ENCODE assay signal across 17 mouse cellular contexts in the genomic region with DNA sequence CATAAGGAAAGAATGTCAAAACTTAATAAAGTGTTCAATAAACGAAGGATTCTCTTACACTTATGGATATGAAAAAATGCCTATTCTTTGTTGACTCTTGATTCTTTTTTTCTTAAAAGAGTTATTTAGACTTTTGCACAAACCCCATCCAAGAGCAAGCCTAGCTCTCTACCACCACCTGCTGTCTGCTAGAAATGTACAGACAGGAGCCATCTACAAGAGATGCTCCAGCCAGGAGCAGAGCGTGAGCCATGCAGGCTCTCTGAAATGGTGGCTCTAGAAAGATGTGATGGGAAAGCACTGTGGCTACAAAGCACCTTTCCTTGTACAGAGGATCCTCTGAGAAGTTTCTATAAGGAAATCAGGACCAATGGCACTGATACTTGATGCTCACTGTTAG. TPM values are rescaled to one million over a fixed set of nuclear protein-coding genes. Genes with fewer than 3 reads are reported as not detected.
DNase-seq lines count a peak whose midpoint lies in the region; ATAC-seq and TF ChIP-seq lines count a peak whose summit lies in the region.
"Not testable (repeated sequence)": the region's sequence is repeated elsewhere in the genome, so short reads cannot be mapped to it uniquely, and the experiment has no call there.
"Had no signal": no experiment of that assay in that cellular context is flagged by ENCODE, and none has a peak within 500 bp of the region (broad histone marks: within the 10 kb centered on the region; RNA-seq: fewer than 3 reads in every experiment).

No protein-coding gene starts in this region.

- H3K4me2 ChIP-seq in forebrain, embryonic 13.5 days; hindbrain, postnatal 0 days (ENCODE audit: low read depth, low read length); midbrain, embryonic 16.5 days (ENCODE audit: low read length): not testable (repeated sequence)

- not testable (repeated sequence) for H3K27ac ChIP-seq in forebrain, embryonic 13.5 days; hindbrain, postnatal 0 days; midbrain, embryonic 16.5 days (ENCODE audit: low read length)

- H3K4me1 ChIP-seq in forebrain, embryonic 13.5 days; hindbrain, postnatal 0 days (ENCODE audit: insufficient read depth, low read length); midbrain, embryonic 16.5 days (ENCODE audit: control insufficient read depth, insufficient read depth, low read length): not testable (repeated sequence)

- POLR2A ChIA-PET in Patski (lab: Charles Lee) = not testable (repeated sequence)

- not testable (repeated sequence) for H3K4me3 ChIP-seq in forebrain, embryonic 13.5 days; hindbrain, postnatal 0 days (ENCODE audit: low read length); midbrain, embryonic 16.5 days (ENCODE audit: low read depth, low read length)

- not testable (repeated sequence) for H3K9ac ChIP-seq in forebrain, embryonic 13.5 days; hindbrain, postnatal 0 days (replicated peaks; ENCODE audit: low read length); midbrain, embryonic 16.5 days (ENCODE audit: low read depth, low read length)

- 71% methylated on average over 1 of the region's 2 CpGs for WGBS in forebrain, embryonic 13.5 days
- no CpG with 5 or more reads among the region's 2 CpGs for WGBS in hindbrain, postnatal 0 days
- no CpG with 5 or more reads among the region's 2 CpGs for WGBS in midbrain, embryonic 16.5 days

- not testable (repeated sequence) for TF ChIP-seq CTCF in Patski (IDR thresholded peaks at IDR 0.05); hindbrain, postnatal 0 days (IDR thresholded peaks at IDR 0.05; ENCODE audit: low read depth)

- not testable (repeated sequence) for H3K27me3 ChIP-seq in Patski; forebrain, embryonic 13.5 days; hindbrain, postnatal 0 days (ENCODE audit: insufficient read depth, low read length); midbrain, embryonic 16.5 days (ENCODE audit: control insufficient read depth, insufficient read depth, low read depth, low read length)

- CTCF ChIA-PET in Patski (lab: Charles Lee) = not testable (repeated sequence)

- DNase-seq in Patski (ENCODE audit: low read depth, low spot score); hindbrain, postnatal 0 days (ENCODE audit: low spot score): not testable (repeated sequence)

- in situ Hi-C loops in Patski (cut with MboI; ENCODE audit: low pct_unique_long_range_greater_than_20kb) = not testable (repeated sequence)

- H3K36me3 ChIP-seq in forebrain, embryonic 13.5 days (ENCODE audit: poor library complexity, severe bottlenecking); hindbrain, postnatal 0 days (ENCODE audit: insufficient read depth, low read length); midbrain, embryonic 16.5 days (ENCODE audit: control insufficient read depth, insufficient read depth, low read length): not testable (repeated sequence)

- peak; percentile 46 for ATAC-seq in Patski
- ATAC-seq in forebrain, embryonic 13.5 days = 0 out of 2 replicates have a peak, but pooled peaks have one; percentile 51
- ATAC-seq in granulocyte monocyte progenitor cell, adult 5-6 weeks (replicated peaks; ENCODE audit: poor library complexity, severe bottlenecking) = peak; percentile 52; the same call in 1 of the 2 replicates
- ATAC-seq in hindbrain, postnatal 0 days = peak; percentile 66; the same call in 1 of the 2 replicates
- peak; percentile 60 for ATAC-seq in megakaryocyte, adult 5-6 weeks (ENCODE audit: poor library complexity, severe bottlenecking)
- ATAC-seq in midbrain, embryonic 16.5 days = peak; percentile 68; the same call in 1 of the 2 replicates
- ATAC-seq in neutrophil, adult 5-6 weeks (ENCODE audit: extremely low read depth, insufficient number of reproducible peaks, low FRiP score, poor library complexity, severe bottlenecking) = 0 out of 2 replicates have a peak, but pooled peaks have one; percentile 33

- H3K9me3 ChIP-seq in forebrain, embryonic 13.5 days (replicated peaks); hindbrain, postnatal 0 days (ENCODE audit: low read length); midbrain, embryonic 16.5 days (replicated peaks; ENCODE audit: control insufficient read depth, low read length, poor library complexity, severe bottlenecking): not testable (repeated sequence)

RNA-seq across cellular contexts. Expression of a gene that starts 21.4 kb away (rescaled TPM):
- 21.5 TPM for polyA plus RNA-seq in Patski (2021)
- polyA plus RNA-seq in forebrain, embryonic 13.5 days (2015; fragmentation: Nextera tagmentation; extraction: Ambion mirVana) = 32.8 and 35.3 TPM in 2 replicates
- total RNA-seq in granulocyte monocyte progenitor cell, adult 5-6 weeks (2014; fragmentation: Nextera tagmentation) = 20.8 and 41.6 TPM in 2 replicates
- total RNA-seq in granulocyte monocyte progenitor cell, adult 5-6 weeks (2017) = 14.0 and 22.6 TPM in 2 replicates
- total RNA-seq in hindbrain, postnatal 0 days (2014; rRNA removed) = 9.2 and 21.7 TPM in 2 replicates
- 52.2 and 57.8 TPM in 2 replicates for polyA plus RNA-seq in hindbrain, postnatal 0 days (2015; fragmentation: Nextera tagmentation; extraction: Ambion mirVana)
- total RNA-seq in megakaryocyte, adult 5-6 weeks (2015) = 61.1 and 73.6 TPM in 2 replicates
- total RNA-seq in megakaryocyte, adult 5-6 weeks (2017) = 20.3 and 24.8 TPM in 2 replicates
- polyA plus RNA-seq in midbrain, embryonic 16.5 days (2015; fragmentation: Nextera tagmentation; extraction: Ambion mirVana) = 33.0 and 37.9 TPM in 2 replicates
- total RNA-seq in neutrophil, adult 5-6 weeks (2017) = 43.3 and 46.6 TPM in 2 replicates

RNA-seq across cellular contexts. Expression of a gene that starts 33.0 kb away (rescaled TPM):
- polyA plus RNA-seq in Patski (2021) = 0.09 TPM
- not detected in 2 replicates for polyA plus RNA-seq in forebrain, embryonic 13.5 days (2015; fragmentation: Nextera tagmentation; extraction: Ambion mirVana)
- not detected in 2 replicates for total RNA-seq in granulocyte monocyte progenitor cell, adult 5-6 weeks (2014; fragmentation: Nextera tagmentation)
- 1.5 TPM in 1 of 2 replicates, not detected in the other for total RNA-seq in granulocyte monocyte progenitor cell, adult 5-6 weeks (2017)
- total RNA-seq in hindbrain, postnatal 0 days (2014; rRNA removed) = not detected in 2 replicates
- polyA plus RNA-seq in hindbrain, postnatal 0 days (2015; fragmentation: Nextera tagmentation; extraction: Ambion mirVana) = 0.23 and 0.30 TPM in 2 replicates
- total RNA-seq in megakaryocyte, adult 5-6 weeks (2015) = 3.3 and 3.5 TPM in 2 replicates
- 5.6 and 8.0 TPM in 2 replicates for total RNA-seq in megakaryocyte, adult 5-6 weeks (2017)
- 0.32 TPM in 1 of 2 replicates, not detected in the other for polyA plus RNA-seq in midbrain, embryonic 16.5 days (2015; fragmentation: Nextera tagmentation; extraction: Ambion mirVana)
- total RNA-seq in neutrophil, adult 5-6 weeks (2017) = 9.9 and 16.3 TPM in 2 replicates
- total RNA-seq: gastrocnemius, adult 8-10 months; gastrocnemius, postnatal 25 days; heart, postnatal 4 days had no signal
- polyA plus RNA-seq: cortical plate, adult 2 months; embryonic facial prominence, embryonic 10.5 days; erythroblast, embryonic 14.5 days; forebrain, embryonic 12.5 days; forebrain, embryonic 16.5 days; heart, embryonic 10.5 days; hindbrain, embryonic 12.5 days had no signal
